Mouse (Mus musculus) frontal cortex, postnatal 10 days (tissue): Measurements from ENCODE around the gene Gm26602.

Experiments used
- DNase-seq, 2 experiments: peaks; one replicate each; pipeline ENCODE4 v3.0.0; 2022; ENCODE audit warnings: low spot score in 2 of 2, mixed read lengths in 1 of 2

The Gm26602 gene

GRCm38 (mm10) chr10:79959847-79960601 lies 49.4 kb downstream of the Gm26602 start, which contains the start of gene Wdr18:
Gene Wdr18 (plus strand): TSS chr10:79960152.
- peak; percentile 98 to 99 for DNase-seq
